ENCODE assay signal across 13 mouse cellular contexts in the genomic region with DNA sequence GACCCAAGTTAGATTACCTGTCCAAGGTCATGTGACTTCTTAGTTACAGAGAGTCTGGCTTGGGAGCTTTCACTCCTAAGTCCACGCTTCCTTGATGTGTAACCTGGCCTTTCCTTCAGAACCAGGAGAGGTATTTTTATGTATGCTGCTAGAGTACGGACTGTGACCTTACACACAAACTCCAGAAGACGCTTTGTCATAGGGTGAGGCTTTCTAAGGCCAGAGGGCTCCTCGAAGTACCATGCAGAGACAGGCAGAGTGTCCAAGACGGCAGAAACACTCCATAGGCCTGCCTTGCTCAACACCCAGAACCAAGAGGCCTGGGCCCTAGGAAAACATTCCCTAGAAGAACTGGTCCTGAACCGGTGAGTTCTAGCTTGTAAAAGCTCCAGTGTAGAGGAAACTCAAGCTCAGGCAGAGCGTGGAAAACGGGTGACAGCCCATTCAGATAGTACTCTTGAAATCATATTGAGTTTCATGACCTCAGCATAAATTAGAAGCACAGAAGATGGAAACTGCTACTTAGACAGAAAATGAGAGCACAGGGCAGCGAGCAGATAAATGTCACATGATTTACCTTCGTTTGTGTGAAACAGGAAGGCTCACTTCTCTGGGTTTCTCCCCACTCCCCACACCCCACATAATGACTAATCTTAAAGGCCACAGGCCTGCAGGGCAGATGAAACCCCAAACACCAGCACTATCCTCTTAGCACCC.
DNase-seq lines count a peak whose midpoint lies in the region; ATAC-seq and TF ChIP-seq lines count a peak whose summit lies in the region.
"Had no signal": no experiment of that assay in that cellular context is flagged by ENCODE, and none has a peak within 500 bp of the region (broad histone marks: within the 10 kb centered on the region; RNA-seq: fewer than 3 reads in every experiment).

No protein-coding gene starts in this region.

- no peak for DNase-seq in testis, postnatal 10 days (ENCODE audit: low spot score)
- DNase-seq in adipocyte (ENCODE audit: low spot score): peak; percentile 24
- DNase-seq in stomach, postnatal 0 days (ENCODE audit: low spot score): no peak
- DNase-seq in lung, postnatal 0 days (ENCODE audit: low spot score): no peak
- DNase-seq in urinary bladder, postnatal 14 days (ENCODE audit: low spot score): no peak
- DNase-seq: cerebellum, postnatal 10 days; lung, postnatal 14 days; retina, postnatal 1 day; thymus, adult 2 months had no signal

- peak; percentile 81; the same call in 1 of the 2 replicates for ATAC-seq in kidney, embryonic 16.5 days (ENCODE audit: low FRiP score, low TSS enrichment)
- peak; percentile 70 for ATAC-seq in stomach, postnatal 0 days (ENCODE audit: low FRiP score, low TSS enrichment)
- ATAC-seq in lung, postnatal 0 days: no peak

- no peaks in the 10 kb centered on the region for H3K27me3 ChIP-seq in testis, adult 2 months (ENCODE audit: control insufficient read depth, insufficient read depth, low read length)
- H3K27me3 ChIP-seq in kidney, embryonic 16.5 days (ENCODE audit: insufficient read depth, low read length): no peaks in the 10 kb centered on the region
- no peaks in the 10 kb centered on the region for H3K27me3 ChIP-seq in stomach, postnatal 0 days (ENCODE audit: control insufficient read depth, insufficient read depth, low read length)
- no peaks in the 10 kb centered on the region for H3K27me3 ChIP-seq in lung, postnatal 0 days (replicated peaks; ENCODE audit: insufficient read depth, low read length)
- H3K27me3 ChIP-seq: limb, embryonic 12.5 days had no signal

- TF ChIP-seq POLR2A in testis, adult 2 months (IDR thresholded peaks at IDR 0.05; ENCODE audit: control insufficient read depth, low read depth, low read length): no peak

- no peak for TF ChIP-seq EP300 in stomach, postnatal 0 days (optimal IDR thresholded peaks at IDR 0.05)
- no peak for TF ChIP-seq EP300 in lung, postnatal 0 days (IDR thresholded peaks at IDR 0.05)

- no peak overlapping the region for H3K4me2 ChIP-seq in kidney, embryonic 16.5 days (replicated peaks; ENCODE audit: low read depth, low read length)
- H3K4me2 ChIP-seq in stomach, postnatal 0 days (replicated peaks; ENCODE audit: low read depth): no peak overlapping the region
- no peak overlapping the region for H3K4me2 ChIP-seq in lung, postnatal 0 days (replicated peaks; ENCODE audit: low read depth, low read length)
- H3K4me2 ChIP-seq: limb, embryonic 12.5 days had no signal

- no peaks in the 10 kb centered on the region for H3K36me3 ChIP-seq in testis, adult 2 months (ENCODE audit: control insufficient read depth, insufficient read depth, low read length)
- no peaks in the 10 kb centered on the region for H3K36me3 ChIP-seq in kidney, embryonic 16.5 days (ENCODE audit: insufficient read depth, low read length)
- H3K36me3 ChIP-seq in stomach, postnatal 0 days (ENCODE audit: control insufficient read depth, insufficient read depth, low read length): no peaks in the 10 kb centered on the region
- H3K36me3 ChIP-seq in lung, postnatal 0 days (ENCODE audit: insufficient read depth, low read length): no peaks in the 10 kb centered on the region
- H3K36me3 ChIP-seq: limb, embryonic 12.5 days had no signal

- H3K4me1 ChIP-seq in testis, adult 2 months (ENCODE audit: control insufficient read depth, insufficient read depth, low read length): no peaks in the 10 kb centered on the region
- peaks cover 14% of the 10 kb centered on the region; the same call in 1 of the 2 replicates for H3K4me1 ChIP-seq in kidney, embryonic 16.5 days (ENCODE audit: insufficient read depth, low read length)
- H3K4me1 ChIP-seq in stomach, postnatal 0 days (replicated peaks; ENCODE audit: control insufficient read depth, insufficient read depth): 0 out of 2 replicates have a peak, but pooled peaks cover 2% of the 10 kb centered on the region
- H3K4me1 ChIP-seq in lung, postnatal 0 days (ENCODE audit: insufficient read depth, low read depth, low read length): no peaks in the 10 kb centered on the region

- H3K9me3 ChIP-seq in kidney, embryonic 16.5 days (ENCODE audit: low read length): no peaks in the 10 kb centered on the region
- no peaks in the 10 kb centered on the region for H3K9me3 ChIP-seq in stomach, postnatal 0 days (ENCODE audit: control insufficient read depth, low read length)
- H3K9me3 ChIP-seq in lung, postnatal 0 days (ENCODE audit: low read length): no peaks in the 10 kb centered on the region
- H3K9me3 ChIP-seq: limb, embryonic 12.5 days had no signal

- no peak overlapping the region for H3K9ac ChIP-seq in kidney, embryonic 16.5 days (replicated peaks; ENCODE audit: low read length)
- H3K9ac ChIP-seq in stomach, postnatal 0 days (ENCODE audit: low read length): no peak overlapping the region
- no peak overlapping the region for H3K9ac ChIP-seq in lung, postnatal 0 days (replicated peaks; ENCODE audit: low read depth)
- H3K9ac ChIP-seq: limb, embryonic 12.5 days had no signal

- peak overlapping the region; percentile 29 for H3K4me3 ChIP-seq in testis, adult 2 months (ENCODE audit: control insufficient read depth, low read depth, low read length)
- H3K4me3 ChIP-seq in kidney, embryonic 16.5 days (ENCODE audit: low read length): no peak overlapping the region
- no peak overlapping the region for H3K4me3 ChIP-seq in stomach, postnatal 0 days (ENCODE audit: low read depth, low read length)
- no peak overlapping the region for H3K4me3 ChIP-seq in lung, postnatal 0 days (ENCODE audit: low read depth, low read length)
- H3K4me3 ChIP-seq: limb, embryonic 12.5 days; myocyte had no signal

- WGBS in kidney, embryonic 16.5 days: 35% methylated on average over 10 of the region's 10 CpGs
- 71% methylated on average over 10 of the region's 10 CpGs for WGBS in stomach, postnatal 0 days
- WGBS in lung, postnatal 0 days: 79% methylated on average over 10 of the region's 10 CpGs

- no peak overlapping the region for H3K27ac ChIP-seq in testis, adult 2 months (ENCODE audit: control insufficient read depth, insufficient read depth, low read depth, low read length)
- peak overlapping the region; percentile 60 for H3K27ac ChIP-seq in kidney, embryonic 16.5 days (ENCODE audit: low read length)
- no peak overlapping the region for H3K27ac ChIP-seq in stomach, postnatal 0 days (replicated peaks)
- H3K27ac ChIP-seq in lung, postnatal 0 days (ENCODE audit: low read length): no peak overlapping the region
- H3K27ac ChIP-seq: limb, embryonic 12.5 days had no signal

- no peak for TF ChIP-seq CTCF in testis, adult 2 months (IDR thresholded peaks at IDR 0.05; ENCODE audit: control insufficient read depth, insufficient read depth, insufficient replicate concordance, low read depth, low read length)
- TF ChIP-seq CTCF in stomach, postnatal 0 days (IDR thresholded peaks at IDR 0.05; ENCODE audit: low read depth): no peak
- TF ChIP-seq CTCF in lung, postnatal 0 days (IDR thresholded peaks at IDR 0.05): no peak
